Mouse (Mus musculus) lung, embryonic 14.5 days (tissue): ENCODE data around the gene Ereg. TPM values are rescaled to one million over a fixed set of nuclear protein-coding genes. Genes with fewer than 3 reads are reported as not detected.
A peak's percentile ranks its signal among the peaks of the same experiment; 100 is the strongest.

Experiments
- ATAC-seq: fragments of 200-750 bp; cut with Nextera tagmentation; 2 replicates; pipeline ENCODE4 v1.8.0; 2017; ENCODE audit warnings: mild to moderate bottlenecking, moderate TSS enrichment, moderate library complexity; ENCODE audit not compliant: insufficient read depth
- DNase-seq: peaks from one replicate; pipeline ENCODE4 v3.0.0-alpha.2; 2015
- H3K27ac ChIP-seq: fragments of 300-500 bp; sonication (generic); 2 replicates; pipeline ENCODE4 v1.5.1; 2014; ENCODE audit warnings: low read depth, mild to moderate bottlenecking, moderate library complexity
- H3K27me3 ChIP-seq: fragments of 300-500 bp; sonication (generic); 2 replicates; pipeline ENCODE4 v1.6.1; 2014; ENCODE audit warnings: low read length, control low read depth; ENCODE audit not compliant: insufficient read depth
- H3K36me3 ChIP-seq: fragments of 300-500 bp; sonication (generic); 2 replicates; pipeline ENCODE4 v1.6.1; 2014; ENCODE audit warnings: control low read depth; ENCODE audit not compliant: insufficient read depth
- H3K4me1 ChIP-seq: fragments of 300-500 bp; sonication (generic); 2 replicates; pipeline ENCODE4 v1.6.1; 2014; ENCODE audit warnings: antibody characterized with exemption, control low read depth; ENCODE audit not compliant: insufficient read depth
- H3K4me2 ChIP-seq: fragments of 300-500 bp; sonication (generic); 2 replicates; pipeline ENCODE4 v1.6.1; 2014; ENCODE audit warnings: mild to moderate bottlenecking
- H3K4me3 ChIP-seq: fragments of 300-500 bp; sonication (generic); 2 replicates; pipeline ENCODE4 v1.5.1; 2014; ENCODE audit warnings: low read depth, low read length
- H3K9ac ChIP-seq: fragments of 300-500 bp; sonication (generic); 2 replicates; pipeline ENCODE4 v1.6.1; 2014
- H3K9me3 ChIP-seq: fragments of 300-500 bp; sonication (generic); 2 replicates; pipeline ENCODE4 v1.6.1; 2016; ENCODE audit warnings: low read depth, low read length, control low read depth
- CTCF ChIP-seq: IDR thresholded peaks from 2 replicates; pipeline ENCODE4 v1.5.1; 2016; ENCODE audit warnings: antibody characterized with exemption, low read depth
- WGBS: fragments of 180-500 bp; shearing (Covaris S2); extraction: QIAGEN DNeasy Blood & Tissue Kit; methylation state at CpG from one replicate; pipeline ENCODE4 v1.1.7; 2014; 5-methylcytosine and 5-hydroxymethylcytosine counted together
- polyA plus RNA-seq: library from polyadenylated mRNA; unstranded; fragments of >200 nt; fragmentation: Nextera tagmentation; extraction: Ambion mirVana; gene quantifications from 2 replicates; pipeline ENCODE4 v1.2.1, GENCODE M21; 2014

The Ereg gene
- polyA plus RNA-seq, 1 experiment from 2014 or later = 0.13 TPM

DNA sequence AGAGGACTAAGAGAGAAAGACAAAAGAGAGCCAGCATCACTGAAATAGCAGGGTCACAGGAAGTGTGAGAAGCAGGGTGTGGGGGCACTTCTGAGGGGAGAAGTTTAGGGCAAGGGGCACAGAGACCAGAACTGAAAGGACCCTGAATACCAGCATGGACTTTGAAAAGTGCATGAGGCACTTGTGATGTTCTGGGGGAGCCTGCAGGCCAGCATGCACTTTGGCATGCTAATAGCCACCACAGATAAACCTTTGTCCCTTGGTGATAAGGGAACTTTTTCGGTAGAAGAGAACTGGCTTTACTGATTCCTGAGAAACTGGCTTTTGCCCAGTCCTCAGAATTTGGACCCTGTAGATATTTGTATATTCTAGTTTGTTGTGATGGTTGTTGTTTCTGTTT is 60.5 kb downstream of the Ereg start:
- Histone ChIP-seq H3K27ac (no peak overlapping the region), H3K36me3 (no peaks in the 10 kb centered on the region), H3K4me1 (no peaks in the 10 kb centered on the region), H3K4me3 (no peak overlapping the region), H3K4me2 (no peak overlapping the region), H3K9me3 (no peaks in the 10 kb centered on the region), H3K9ac (no peak overlapping the region), H3K27me3 (peaks cover 12% of the 10 kb centered on the region)
- no peak for DNase-seq
- TF ChIP-seq CTCF = no peak
- WGBS = 15% methylated on average over 1 of the region's 1 CpGs
- ATAC-seq = no peak

GRCm38 (mm10) chr5:91138970-91139369 is 64.5 kb downstream of the Ereg start:
- no peaks in the 10 kb centered on the region for H3K36me3 ChIP-seq
- no peaks in the 10 kb centered on the region for H3K9me3 ChIP-seq
- ATAC-seq (peak; percentile 33; the same call in 1 of the 2 replicates), DNase-seq (peak; percentile 36)
- H3K4me2 ChIP-seq = peak overlapping the region; percentile 81
- peaks cover 25% of the 10 kb centered on the region for H3K27me3 ChIP-seq
- peak overlapping the region; percentile 29; the same call in 1 of the 2 replicates for H3K9ac ChIP-seq
- 5% methylated on average over 7 of the region's 7 CpGs for WGBS
- no peaks in the 10 kb centered on the region for H3K4me1 ChIP-seq
- no peak for TF ChIP-seq CTCF
- peak overlapping the region; percentile 50 for H3K4me3 ChIP-seq
- no peak overlapping the region for H3K27ac ChIP-seq

GRCm38 (mm10) chr5:91139446-91139873 is 65.0 kb downstream of the Ereg start, which contains the start of gene Areg:
Gene Areg (plus strand): TSS chr5:91139599.
- Histone ChIP-seq H3K4me2 (peak within 1 kb of the TSS; percentile 81), H3K9ac (peak within 1 kb of the TSS; percentile 29), H3K36me3 (no peaks in the 10 kb centered on the region), H3K4me1 (no peaks in the 10 kb centered on the region), H3K9me3 (no peaks in the 10 kb centered on the region), H3K27me3 (peaks cover 25% of the 10 kb centered on the region), H3K4me3 (peak within 1 kb of the TSS; percentile 50), H3K27ac (no peak within 1 kb of the TSS)
- no peak for TF ChIP-seq CTCF
- peak; percentile 63 for DNase-seq
- WGBS = under 1% methylated on average over 44 of the region's 44 CpGs
- peak; percentile 86 for ATAC-seq

DNA sequence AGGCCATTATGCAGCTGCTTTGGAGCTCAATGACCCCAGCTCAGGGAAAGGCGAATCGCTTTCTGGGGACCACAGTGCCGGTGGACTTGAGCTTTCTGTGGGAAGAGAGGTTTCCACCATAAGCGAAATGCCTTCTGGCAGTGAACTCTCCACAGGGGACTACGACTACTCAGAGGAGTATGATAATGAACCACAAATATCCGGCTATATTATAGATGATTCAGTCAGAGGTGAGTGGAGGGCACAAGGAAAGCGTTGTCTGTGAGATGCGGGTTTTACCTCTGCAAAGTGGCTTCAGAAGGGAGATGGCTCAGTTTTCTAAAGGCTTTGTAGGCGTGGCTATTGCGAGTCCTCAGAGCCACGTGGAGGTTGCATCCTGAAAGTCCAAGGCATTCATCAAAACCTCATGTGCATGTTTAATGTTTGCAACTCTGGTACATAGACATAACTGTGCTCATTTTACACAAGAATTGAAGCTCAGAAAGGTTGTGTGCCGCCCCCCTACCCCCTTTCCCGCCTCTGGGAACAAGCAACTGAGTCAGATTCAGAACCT is 66.5 kb downstream of the Ereg start:
- no peak for ATAC-seq
- WGBS = 54% methylated on average over 13 of the region's 13 CpGs
- Histone ChIP-seq H3K27me3 (peaks cover 25% of the 10 kb centered on the region), H3K9ac (no peak overlapping the region), H3K4me1 (no peaks in the 10 kb centered on the region), H3K4me3 (no peak overlapping the region), H3K9me3 (no peaks in the 10 kb centered on the region), H3K4me2 (no peak overlapping the region), H3K36me3 (no peaks in the 10 kb centered on the region), H3K27ac (no peak overlapping the region)
- no peak for DNase-seq
- no peak for TF ChIP-seq CTCF

Other genes starting within 250 kb of the Ereg start
- gene Cxcl1, start 183.4 kb upstream of the Ereg start, polyA plus RNA-seq = 0.72 and 1.3 TPM in 2 replicates
- not detected in 2 replicates for gene Cxcl2, start 170.8 kb upstream of the Ereg start, polyA plus RNA-seq
- 49.9 and 51.2 TPM in 2 replicates for gene Mthfd2l, start 143.5 kb upstream of the Ereg start, polyA plus RNA-seq
- 0.18 TPM in 1 of 2 replicates, not detected in the other for gene Epgn, start 47.2 kb upstream of the Ereg start, polyA plus RNA-seq
- 1.7 and 1.9 TPM in 2 replicates for gene Areg, start 65.0 kb downstream of the Ereg start, polyA plus RNA-seq